Mouse (Mus musculus) Patski (cell line): ENCODE results near the gene Prap1. TPM values are rescaled to one million over a fixed set of nuclear protein-coding genes. Genes with fewer than 3 reads are reported as not detected.

Experiments
- ATAC-seq: fragments of 100-300 bp; one replicate; pipeline ENCODE4 v1.8.0; 2021
- CTCF ChIA-PET: fragments of 350-600 bp; sonication (Branson Sonifier 250); formaldehyde crosslinking; loops from one replicate; lab custom pipeline; 2022; ENCODE audit warnings: inconsistent platforms; lab: Charles Lee
- POLR2A ChIA-PET: fragments of 350-600 bp; sonication (Branson Sonifier 250); formaldehyde crosslinking; loops from one replicate; lab custom pipeline; 2022; ENCODE audit warnings: antibody characterized with exemption, inconsistent platforms; lab: Charles Lee
- DNase-seq: peaks from one replicate; pipeline ENCODE4 v3.0.0-alpha.2; 2011; ENCODE audit warnings: low read depth, low spot score
- H3K27me3 ChIP-seq: fragments of 371-371 bp; one replicate; pipeline ENCODE4 v1.5.1; 2021
- CTCF ChIP-seq: fragments of 100-300 bp; IDR thresholded peaks from one replicate; pipeline ENCODE4 v1.5.1; 2021
- in situ Hi-C: fragments of 300-500 bp; cut with MboI; formaldehyde crosslinking; loops from 3 replicates; pipeline ENCODE4 v1.11.1; 2018; ENCODE audit warnings: low pct_unique_long_range_greater_than_20kb, mixed read lengths
- polyA plus RNA-seq: library from polyadenylated mRNA; unstranded; gene quantifications from one replicate; pipeline ENCODE4 v1.2.3, GENCODE M21; 2021

Gene Prap1
- polyA plus RNA-seq: not detected

GRCm38 (mm10) chr7:140092924-140093528, at the start of gene Prap1:
Gene Prap1, plus strand, starts transcription at chr7:140093395.
- DNase-seq (no peak), ATAC-seq (no peak)
- no peak for TF ChIP-seq CTCF
- ChIA-PET POLR2A (no interaction called here), CTCF (interaction anchor here (0.8 kb wide), 1 partner anchor 19 kb away, joined by 3 read pairs; no protein-coding TSS in a partner anchor)
- in situ Hi-C loops: no loop called here
- H3K27me3 ChIP-seq: no peaks in the 10 kb centered on the region

DNA sequence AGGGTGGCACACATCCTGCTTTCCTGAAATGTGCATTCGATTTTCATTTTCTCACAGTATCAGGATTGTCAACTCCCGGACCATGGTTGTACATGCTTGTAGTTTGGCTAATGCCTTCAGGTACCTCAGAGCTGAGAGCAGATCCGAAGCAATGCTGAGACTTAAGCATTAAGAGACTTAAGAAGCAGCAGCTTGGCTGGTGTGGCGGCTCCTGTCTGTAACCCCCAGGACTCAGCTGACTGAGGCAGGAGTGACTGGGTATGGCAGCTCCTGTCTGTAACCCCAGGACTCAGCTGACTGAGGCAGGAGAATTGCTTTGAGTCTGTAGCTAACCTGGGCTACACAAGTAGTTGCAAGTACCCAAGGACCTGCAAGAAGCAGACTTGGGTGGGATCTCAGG, 47.6 kb upstream of the Prap1 start:
- no peak for TF ChIP-seq CTCF
- in situ Hi-C loops: no loop called here
- DNase-seq (no peak), ATAC-seq (no peak)
- peaks cover 26% of the 10 kb centered on the region for H3K27me3 ChIP-seq
- CTCF ChIA-PET: no interaction called here
- POLR2A ChIA-PET: no interaction called here

DNA sequence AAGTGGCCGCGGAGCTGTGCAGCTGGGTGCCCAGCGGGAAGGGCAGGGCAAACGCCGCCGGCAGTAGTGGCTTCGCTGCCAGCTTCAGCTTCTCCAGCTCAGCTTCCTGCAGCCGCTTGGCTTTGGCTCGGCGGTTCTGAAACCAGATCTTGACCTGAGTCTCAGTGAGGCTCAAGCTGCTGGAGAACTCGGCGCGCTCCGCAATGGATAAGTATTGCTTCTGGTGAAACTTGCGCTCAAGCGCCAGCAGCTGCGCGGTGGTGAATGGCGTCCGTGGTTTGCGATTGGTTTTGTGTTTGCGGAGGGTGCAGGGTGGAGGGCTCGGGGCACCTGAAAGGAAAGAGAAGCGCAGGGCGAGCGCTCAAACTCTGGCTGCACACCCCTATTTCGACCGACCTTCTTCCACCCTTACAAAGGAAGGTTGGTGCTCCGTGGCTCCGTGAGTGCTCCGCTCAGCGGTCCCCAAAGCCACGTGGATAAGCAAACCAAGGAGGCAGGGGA, 45.3 kb upstream of the Prap1 start:
- ChIA-PET CTCF (no interaction called here), POLR2A (no interaction called here)
- no peak for TF ChIP-seq CTCF
- peaks cover 30% of the 10 kb centered on the region for H3K27me3 ChIP-seq
- in situ Hi-C loops: no loop called here
- DNase-seq: no peak
- no peak for ATAC-seq

DNA sequence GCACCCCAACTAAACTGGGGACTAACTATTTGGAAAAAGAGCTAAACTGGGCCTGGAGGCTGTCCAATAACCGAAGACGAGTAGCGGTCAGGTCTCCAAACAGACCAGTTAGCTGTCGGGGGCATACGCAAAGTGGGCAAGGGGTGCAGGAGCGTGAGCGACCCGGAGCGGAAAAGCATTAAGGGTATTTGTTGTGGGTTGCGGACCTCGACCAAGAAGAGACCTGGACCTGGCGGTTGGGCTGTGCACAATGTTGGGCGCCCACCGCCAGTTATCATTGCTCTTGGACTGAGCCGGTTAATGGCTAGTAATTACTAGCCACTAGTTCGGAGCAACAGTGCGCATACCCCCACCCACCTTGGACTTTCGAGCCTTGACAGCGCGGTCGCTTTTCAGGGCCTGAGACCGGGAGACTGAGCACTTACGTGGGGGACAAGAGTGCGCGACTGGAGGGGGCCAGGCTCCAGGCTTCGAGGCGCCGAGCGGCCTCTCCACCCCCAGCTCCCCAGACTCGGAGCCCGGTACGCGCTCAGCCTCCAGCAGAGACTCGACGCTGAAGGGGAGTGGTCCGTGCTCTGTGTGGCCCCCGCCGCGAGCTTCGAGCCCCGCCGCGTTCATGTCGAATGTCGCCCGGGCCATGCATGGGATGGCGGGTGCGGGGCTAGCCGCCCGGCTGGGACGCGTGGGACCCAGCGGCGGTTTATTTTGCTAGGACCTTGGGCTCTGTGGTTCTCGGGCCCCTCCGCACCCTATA, 44.7 kb upstream of the Prap1 start, which contains the start of gene Msx3:
Msx3 (minus strand) TSS at position 729 of the 754 bp plus-strand sequence.
- ATAC-seq: no peak
- in situ Hi-C loops: no loop called here
- ChIA-PET POLR2A (no interaction called here), CTCF (no interaction called here)
- DNase-seq: no peak
- no peak for TF ChIP-seq CTCF
- H3K27me3 ChIP-seq: peaks cover 32% of the 10 kb centered on the region

- peak; percentile 29 for ATAC-seq
- H3K27me3 ChIP-seq: peaks cover 33% of the 10 kb centered on the region
- ChIA-PET CTCF (no interaction called here), POLR2A (no interaction called here)
- in situ Hi-C loops: no loop called here
- no peak for TF ChIP-seq CTCF
- no peak for DNase-seq
Measured at GRCm38 (mm10) chr7:140049115-140049689, 44.0 kb upstream of the Prap1 start.

- DNase-seq: no peak
- in situ Hi-C loops: no loop called here
- TF ChIP-seq CTCF: no peak
- H3K27me3 ChIP-seq: peaks cover 18% of the 10 kb centered on the region
- ChIA-PET POLR2A (no interaction called here), CTCF (no interaction called here)
- ATAC-seq: no peak
Measured at GRCm38 (mm10) chr7:140054124-140054523, 39.1 kb upstream of the Prap1 start.

DNA sequence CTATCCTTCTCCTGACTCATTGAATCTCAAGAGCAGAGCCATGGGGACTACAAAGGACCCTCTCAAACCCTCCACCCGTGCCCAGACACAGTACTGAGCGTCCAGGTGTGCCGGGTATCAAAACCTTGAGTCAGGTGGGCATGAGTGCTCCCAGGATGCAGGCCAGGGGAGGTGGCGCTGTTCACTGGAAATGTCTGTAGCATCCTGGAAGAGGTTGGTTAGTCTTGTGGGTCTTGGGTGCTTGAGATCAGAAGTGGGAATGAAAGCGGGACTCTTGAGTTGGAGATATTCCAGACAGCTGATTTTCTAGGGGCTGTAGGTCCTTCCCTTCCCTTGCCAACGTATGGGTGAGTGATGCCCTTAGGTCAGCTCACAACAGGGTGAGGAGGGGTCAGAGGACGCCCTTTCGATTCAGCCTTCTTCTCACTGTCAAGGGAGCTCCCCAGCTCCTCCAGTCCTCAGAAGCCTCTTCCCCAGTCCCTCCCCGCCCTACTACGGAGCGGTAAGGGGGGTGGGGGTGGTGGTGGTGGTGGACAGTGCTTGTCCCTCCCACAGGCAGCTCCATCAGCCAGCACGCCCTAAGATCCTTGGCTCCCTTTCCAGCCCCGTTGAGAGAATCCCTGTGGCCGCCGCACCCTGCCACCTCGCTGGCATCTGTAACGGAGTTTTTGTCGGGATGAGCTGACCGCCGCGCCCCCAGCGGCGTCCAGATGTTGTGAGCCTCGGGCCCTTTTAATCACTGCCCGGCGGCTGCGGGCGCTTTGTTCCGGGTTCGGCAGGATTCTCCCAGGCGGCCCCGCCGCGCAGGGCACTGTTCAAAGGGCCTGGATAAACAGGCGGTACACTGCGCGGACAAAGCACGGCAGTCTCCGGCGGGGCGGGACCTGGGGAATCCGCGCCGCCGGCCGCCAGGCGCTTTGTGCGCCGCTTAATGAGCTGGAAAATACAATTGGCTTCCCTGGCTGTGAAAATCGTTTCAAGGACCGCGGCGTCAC, 35.5 kb upstream of the Prap1 start:
- DNase-seq (no peak), ATAC-seq (peak; percentile 57)
- CTCF ChIA-PET: interaction anchor here (0.8 kb wide), 1 partner anchor 63 kb away, joined by 3 read pairs; no protein-coding TSS in a partner anchor
- in situ Hi-C loops: no loop called here
- no peak for TF ChIP-seq CTCF
- POLR2A ChIA-PET: no interaction called here
- H3K27me3 ChIP-seq: peaks cover 10% of the 10 kb centered on the region

DNA sequence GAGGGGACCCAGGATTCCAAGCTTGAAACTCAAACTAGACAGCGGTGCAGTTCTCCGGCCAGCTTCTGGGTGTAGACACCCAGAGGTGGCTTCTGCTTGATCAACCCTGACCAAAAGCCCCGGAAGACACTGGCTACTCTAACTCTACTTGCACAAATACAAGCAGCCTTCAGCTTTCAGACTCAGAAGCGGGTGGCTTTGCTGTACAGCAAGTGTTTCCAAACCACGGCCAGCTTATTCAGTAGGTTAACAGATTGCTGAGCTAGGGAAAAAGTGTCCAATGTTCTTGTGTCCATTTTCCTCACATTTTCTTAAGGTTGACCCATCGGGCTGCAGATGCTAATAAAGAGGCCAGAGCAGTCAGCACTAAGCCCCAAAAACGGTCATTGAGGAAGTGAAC, 34.7 kb upstream of the Prap1 start:
- no peak for ATAC-seq

DNA sequence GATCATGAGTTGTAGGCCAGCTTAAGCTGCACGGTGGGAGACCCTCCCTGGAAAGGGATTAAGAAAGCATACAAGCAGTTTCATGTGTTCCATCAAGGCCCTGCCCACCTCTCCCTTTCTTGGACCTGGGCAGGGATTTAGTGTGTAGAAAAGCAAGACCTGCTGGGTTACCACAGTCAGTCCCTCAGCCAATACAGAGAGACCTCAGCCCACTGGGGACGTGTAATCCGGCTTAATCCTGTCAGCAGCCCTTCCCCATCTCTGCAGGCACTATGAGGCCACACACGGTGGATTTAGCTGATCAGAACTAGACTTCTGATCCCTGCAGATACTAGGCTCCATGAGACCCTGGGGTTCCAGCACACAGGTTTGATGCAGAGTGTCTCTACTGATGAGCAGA, 33.6 kb upstream of the Prap1 start:
- POLR2A ChIA-PET: no interaction called here
- TF ChIP-seq CTCF: no peak
- H3K27me3 ChIP-seq: peaks cover 12% of the 10 kb centered on the region
- DNase-seq (no peak), ATAC-seq (no peak)
- CTCF ChIA-PET: no interaction called here
- in situ Hi-C loops: no loop called here

More for the DNA sequence above, 34.7 kb upstream of the Prap1 start:
- DNase-seq: no peak
- ChIA-PET CTCF (interaction anchor here (0.8 kb wide), 1 partner anchor 64 kb away, joined by 3 read pairs; no protein-coding TSS in a partner anchor), POLR2A (no interaction called here)
- peaks cover 9% of the 10 kb centered on the region for H3K27me3 ChIP-seq
- in situ Hi-C loops: no loop called here
- TF ChIP-seq CTCF: no peak
